Mouse (Mus musculus): ENCODE results near the gene Lpar2.

GRCm38 (mm10) chr8:69775149-69775534, 47.1 kb upstream of the Lpar2 start:
- TF ChIP-seq CTCF (IDR thresholded peaks at IDR 0.05) (no peak), EP300 (IDR thresholded peaks at IDR 0.05) (no peak)
